Mouse (Mus musculus): Measurements from ENCODE around the gene Slc1a3. TPM values are rescaled to one million over a fixed set of nuclear protein-coding genes. Genes with fewer than 3 reads are reported as not detected.

Gene Slc1a3
- polyA plus RNA-seq, 1 experiment from 2014 or later, result 227 TPM

DNA sequence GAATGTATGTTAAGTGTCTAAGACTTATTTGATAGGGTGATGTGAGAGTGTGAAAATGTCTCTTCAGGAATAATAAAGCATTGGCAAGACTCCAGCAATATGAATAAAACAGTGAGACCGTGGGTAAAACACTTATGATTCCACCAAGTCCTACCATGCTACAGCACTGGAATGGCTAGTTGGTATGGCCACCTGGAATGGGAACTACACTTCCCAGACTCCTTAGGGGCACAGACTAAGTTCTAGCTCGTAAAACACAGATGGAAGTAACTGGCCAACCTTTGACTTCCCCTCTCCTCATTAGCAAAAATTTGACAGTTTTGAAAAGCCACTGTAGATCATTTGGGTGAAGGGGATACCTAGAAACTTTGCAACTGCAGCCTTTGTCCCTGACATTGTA is 70.7 kb downstream of the Slc1a3 start:
- H3K27me3 ChIP-seq, result no peaks in the 10 kb centered on the region
- no peak for ATAC-seq (ENCODE audit: low FRiP score, low read depth)
- H3K4me2 ChIP-seq, result no peak overlapping the region
- 70% methylated on average over 2 of the region's 2 CpGs for WGBS
- H3K27ac ChIP-seq (replicated peaks), result no peak overlapping the region
- H3K9ac ChIP-seq, result no peak overlapping the region
- no peaks in the 10 kb centered on the region for H3K4me1 ChIP-seq (replicated peaks)
- no peak overlapping the region for H3K4me3 ChIP-seq
- no peaks in the 10 kb centered on the region for H3K9me3 ChIP-seq
- H3K36me3 ChIP-seq, result no peaks in the 10 kb centered on the region

DNA sequence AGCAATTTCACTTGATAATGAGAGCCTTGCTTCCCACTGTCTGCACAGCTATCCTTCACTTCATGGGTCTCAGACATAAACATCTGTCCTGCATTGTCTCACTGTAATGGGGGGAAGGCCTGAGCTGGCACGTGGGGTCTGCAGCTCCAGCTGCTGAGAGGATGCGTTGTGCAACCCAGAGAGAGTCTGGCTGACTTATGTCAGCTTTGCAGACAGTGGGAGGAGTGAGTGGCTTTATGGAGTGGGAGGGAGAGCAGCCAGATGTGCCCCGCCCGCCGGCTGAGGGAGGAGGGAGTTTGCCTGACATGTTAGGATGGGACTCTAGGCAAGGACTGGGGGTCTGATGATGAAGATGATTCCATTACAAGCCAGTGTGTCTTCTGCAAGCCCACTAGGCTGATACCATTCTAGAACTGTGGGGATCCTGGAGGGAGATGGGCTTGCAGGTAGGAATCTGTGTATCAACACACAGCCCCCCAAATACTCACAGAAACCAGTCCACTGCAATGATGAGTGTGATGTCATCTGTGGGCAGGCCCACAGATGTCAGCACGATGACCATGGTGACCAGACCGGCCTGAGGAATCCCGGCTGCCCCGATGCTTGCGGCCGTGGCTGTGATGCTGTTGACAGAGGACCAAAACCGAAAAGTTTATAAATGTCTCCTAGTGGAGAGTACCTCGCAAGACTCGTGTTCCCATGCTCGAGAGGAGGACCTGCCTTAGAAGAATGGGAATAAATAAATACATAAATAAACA is 71.8 kb downstream of the Slc1a3 start:
- Histone ChIP-seq H3K27ac (replicated peaks) (no peak overlapping the region), H3K4me3 (no peak overlapping the region), H3K9me3 (no peaks in the 10 kb centered on the region), H3K4me2 (no peak overlapping the region), H3K9ac (no peak overlapping the region), H3K36me3 (no peaks in the 10 kb centered on the region), H3K4me1 (replicated peaks) (no peaks in the 10 kb centered on the region), H3K27me3 (no peaks in the 10 kb centered on the region)
- WGBS, result 91% methylated on average over 15 of the region's 15 CpGs
- no peak for ATAC-seq (ENCODE audit: low FRiP score, low read depth)

DNA sequence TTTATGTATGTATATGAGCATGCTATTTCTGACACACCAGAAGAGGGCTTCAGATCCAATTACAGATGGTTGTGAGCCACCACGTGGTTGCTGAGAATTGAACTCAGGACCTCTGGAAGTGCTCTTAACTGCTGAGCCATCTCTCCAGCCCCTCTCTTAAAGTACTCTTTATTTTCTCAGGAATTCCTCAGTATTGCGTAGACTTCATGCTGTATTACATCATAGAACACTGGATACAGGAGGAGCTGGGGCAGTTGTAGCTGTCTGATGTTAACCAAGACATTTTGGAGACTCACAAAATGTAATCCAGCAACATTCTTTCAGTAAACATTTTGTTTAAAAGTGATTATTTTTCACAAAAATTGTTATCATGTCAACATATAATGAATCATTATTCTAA is 73.3 kb downstream of the Slc1a3 start:
- 86% methylated on average over 2 of the region's 2 CpGs for WGBS
- ATAC-seq (ENCODE audit: low FRiP score, low read depth), result no peak
- Histone ChIP-seq H3K4me2 (no peak overlapping the region), H3K4me3 (no peak overlapping the region), H3K9me3 (no peaks in the 10 kb centered on the region), H3K27me3 (no peaks in the 10 kb centered on the region), H3K36me3 (no peaks in the 10 kb centered on the region), H3K27ac (replicated peaks) (no peak overlapping the region), H3K4me1 (replicated peaks) (no peaks in the 10 kb centered on the region), H3K9ac (no peak overlapping the region)

DNA sequence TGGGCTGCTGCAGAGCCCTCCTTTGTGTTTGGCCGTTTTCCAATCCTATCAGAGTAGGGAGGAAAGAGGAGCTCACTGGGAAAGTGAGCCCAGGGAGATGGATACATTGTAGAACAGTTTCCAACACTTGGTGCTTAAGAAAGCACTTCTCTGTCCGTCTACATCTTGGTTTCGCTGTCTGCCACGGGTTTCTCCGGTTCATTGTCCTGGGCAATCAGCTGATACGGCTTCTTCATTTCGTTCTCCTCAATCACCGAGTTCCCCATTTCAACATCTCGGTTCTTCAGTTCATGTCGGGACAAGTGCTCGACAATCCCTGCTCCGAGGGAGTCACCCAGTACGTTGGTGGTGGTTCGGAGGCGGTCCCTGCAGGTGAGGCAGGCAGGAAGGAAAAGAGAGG is 74.6 kb downstream of the Slc1a3 start:
- H3K4me1 ChIP-seq (replicated peaks), result no peaks in the 10 kb centered on the region
- no peaks in the 10 kb centered on the region for H3K9me3 ChIP-seq
- ATAC-seq (ENCODE audit: low FRiP score, low read depth), result no peak
- H3K27ac ChIP-seq (replicated peaks), result no peak overlapping the region
- no peak overlapping the region for H3K9ac ChIP-seq
- no peak overlapping the region for H3K4me2 ChIP-seq
- WGBS, result 96% methylated on average over 15 of the region's 15 CpGs
- H3K27me3 ChIP-seq, result no peaks in the 10 kb centered on the region
- no peaks in the 10 kb centered on the region for H3K36me3 ChIP-seq
- no peak overlapping the region for H3K4me3 ChIP-seq

DNA sequence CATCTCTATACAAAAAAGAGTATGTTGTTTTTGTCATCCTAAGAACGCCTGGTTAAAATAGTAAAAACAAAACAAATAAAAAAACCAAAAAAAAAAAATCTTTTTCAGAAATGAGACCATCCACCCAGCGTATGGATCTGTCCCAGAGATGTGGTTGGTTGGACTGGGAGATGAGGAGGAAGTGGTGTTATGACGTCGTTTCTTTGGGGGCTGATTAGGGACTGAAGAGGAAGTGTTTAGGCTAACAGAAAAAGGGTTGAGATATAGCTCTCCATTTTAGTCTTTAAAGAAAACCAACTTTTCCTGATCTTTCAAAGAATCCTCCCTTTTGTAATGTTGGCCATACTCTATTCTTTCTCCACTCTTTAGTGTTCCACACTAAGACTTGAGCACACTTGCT is 75.8 kb downstream of the Slc1a3 start:
- 87% methylated on average over 4 of the region's 4 CpGs for WGBS
- H3K4me1 ChIP-seq (replicated peaks), result 0 out of 2 replicates have a peak, but pooled peaks cover 5% of the 10 kb centered on the region
- H3K9ac ChIP-seq, result no peak overlapping the region
- no peak overlapping the region for H3K4me3 ChIP-seq
- H3K27ac ChIP-seq (replicated peaks), result no peak overlapping the region
- H3K9me3 ChIP-seq, result no peaks in the 10 kb centered on the region
- ATAC-seq (ENCODE audit: low FRiP score, low read depth), result no peak
- H3K4me2 ChIP-seq, result no peak overlapping the region
- no peaks in the 10 kb centered on the region for H3K36me3 ChIP-seq
- H3K27me3 ChIP-seq, result no peaks in the 10 kb centered on the region

DNA sequence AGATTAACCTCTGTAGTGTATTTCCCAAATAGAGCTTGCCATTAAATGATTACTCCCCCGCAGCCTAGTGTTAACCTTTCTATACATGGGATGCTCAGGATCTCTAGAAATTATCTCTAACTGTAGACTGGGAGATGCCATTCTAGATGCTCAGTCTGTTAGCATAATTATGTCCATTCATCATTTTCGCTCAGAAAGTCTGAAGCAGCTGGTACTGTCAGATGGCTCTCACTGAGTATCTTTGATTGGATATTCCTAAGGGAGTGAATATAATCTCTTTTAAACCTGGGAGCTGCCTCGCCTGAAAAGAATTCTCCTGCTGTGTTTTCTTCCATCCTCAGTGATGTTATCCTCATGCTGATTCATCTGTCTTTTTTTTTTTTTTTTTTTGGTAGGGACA is 76.2 kb downstream of the Slc1a3 start:
- H3K27ac ChIP-seq (replicated peaks), result no peak overlapping the region
- H3K4me1 ChIP-seq (replicated peaks), result 0 out of 2 replicates have a peak, but pooled peaks cover 9% of the 10 kb centered on the region
- no peaks in the 10 kb centered on the region for H3K9me3 ChIP-seq
- H3K4me2 ChIP-seq, result no peak overlapping the region
- no peak overlapping the region for H3K9ac ChIP-seq
- no peaks in the 10 kb centered on the region for H3K36me3 ChIP-seq
- H3K4me3 ChIP-seq, result no peak overlapping the region
- ATAC-seq (ENCODE audit: low FRiP score, low read depth), result no peak
- H3K27me3 ChIP-seq, result no peaks in the 10 kb centered on the region
- 37% methylated on average over 3 of the region's 3 CpGs for WGBS

DNA sequence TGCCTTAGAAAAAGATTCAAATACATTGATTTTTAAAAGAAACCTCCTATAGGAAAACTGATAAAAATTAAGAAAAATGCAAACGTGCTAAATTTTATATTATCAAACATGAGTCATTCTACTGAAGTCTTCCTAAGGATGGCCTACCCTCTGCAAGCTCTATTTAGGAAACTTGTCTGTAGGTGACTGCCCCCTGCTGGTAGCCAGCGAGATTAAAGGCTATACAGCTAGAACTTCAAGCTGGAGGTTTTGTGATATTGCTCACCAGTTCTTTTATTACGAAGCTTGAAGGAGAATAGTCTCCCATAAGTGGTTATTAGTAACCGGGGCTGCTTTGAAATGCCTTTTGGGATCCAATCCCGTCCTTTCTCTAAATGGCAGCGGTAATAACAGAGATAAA is 77.2 kb downstream of the Slc1a3 start:
- H3K36me3 ChIP-seq, result no peaks in the 10 kb centered on the region
- WGBS, result 59% methylated on average over 6 of the region's 6 CpGs
- H3K4me1 ChIP-seq (replicated peaks), result peaks cover 13% of the 10 kb centered on the region
- no peaks in the 10 kb centered on the region for H3K27me3 ChIP-seq
- H3K4me2 ChIP-seq, result no peak overlapping the region
- no peak for ATAC-seq (ENCODE audit: low FRiP score, low read depth)
- H3K4me3 ChIP-seq, result no peak overlapping the region
- H3K9ac ChIP-seq, result no peak overlapping the region
- H3K27ac ChIP-seq (replicated peaks), result no peak overlapping the region
- no peaks in the 10 kb centered on the region for H3K9me3 ChIP-seq

DNA sequence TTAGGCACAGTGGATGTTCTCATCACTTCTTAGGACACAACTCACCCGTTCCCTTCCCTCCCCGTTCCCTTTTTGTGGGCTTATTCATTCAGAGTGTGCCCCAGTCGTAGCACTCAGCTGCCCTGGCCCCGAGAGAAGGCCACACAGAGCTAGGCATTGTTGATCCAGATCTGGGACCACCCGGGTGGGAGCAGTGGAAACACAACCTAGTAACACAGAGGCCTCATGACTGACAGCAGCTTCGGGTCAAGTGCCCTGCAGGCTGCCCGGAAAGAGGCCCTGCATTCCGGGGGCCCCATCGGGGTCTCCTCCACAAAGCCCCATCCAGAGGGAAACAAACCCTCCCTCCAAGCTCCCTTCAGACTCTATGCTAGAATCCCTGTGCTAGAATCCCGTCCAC is 78.2 kb downstream of the Slc1a3 start:
- Histone ChIP-seq H3K27me3 (no peaks in the 10 kb centered on the region), H3K27ac (replicated peaks) (0 out of 2 replicates have a peak overlapping the region, but pooled peaks have one; percentile 25), H3K4me2 (no peak overlapping the region), H3K9me3 (no peaks in the 10 kb centered on the region), H3K4me1 (replicated peaks) (peaks cover 21% of the 10 kb centered on the region), H3K9ac (no peak overlapping the region), H3K36me3 (no peaks in the 10 kb centered on the region), H3K4me3 (no peak overlapping the region)
- no peak; the same call in 1 of the 2 replicates for ATAC-seq (ENCODE audit: low FRiP score, low read depth)
- 6% methylated on average over 10 of the region's 10 CpGs for WGBS

DNA sequence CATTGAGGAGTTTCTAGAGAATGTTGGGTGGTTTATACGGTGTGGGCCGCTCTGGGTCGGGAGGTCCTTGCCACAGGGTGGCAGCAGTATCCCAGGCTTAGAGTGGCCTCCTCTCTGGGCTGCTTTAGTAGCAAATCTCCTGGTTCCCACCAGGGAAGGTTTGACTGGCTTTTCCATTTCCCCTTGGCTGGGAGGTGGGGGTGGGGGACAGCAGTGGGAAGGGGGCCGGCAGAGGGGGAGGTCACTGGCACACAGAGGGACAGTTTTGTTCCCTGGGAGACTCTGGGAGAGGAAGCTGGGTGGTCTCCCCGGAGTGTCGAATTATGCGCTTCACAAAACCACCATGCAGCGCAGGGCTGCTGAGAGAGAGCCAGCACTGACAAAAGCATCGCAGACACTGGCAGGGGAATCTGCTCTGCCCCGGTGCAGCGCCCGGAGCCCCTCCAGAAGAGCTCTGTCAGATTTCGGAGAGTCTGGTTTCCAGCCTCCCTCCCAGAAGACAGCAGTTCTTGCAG is 81.2 kb downstream of the Slc1a3 start:
- H3K36me3 ChIP-seq, result no peaks in the 10 kb centered on the region
- H3K27ac ChIP-seq (replicated peaks), result peak overlapping the region; percentile 64
- H3K9ac ChIP-seq, result peak overlapping the region; percentile 54
- H3K9me3 ChIP-seq, result no peaks in the 10 kb centered on the region
- peaks cover 5% of the 10 kb centered on the region; the same call in 1 of the 2 replicates for H3K27me3 ChIP-seq
- H3K4me3 ChIP-seq, result peak overlapping the region; percentile 45
- H3K4me1 ChIP-seq (replicated peaks), result peaks cover 26% of the 10 kb centered on the region
- WGBS, result 0% methylated on average over 13 of the region's 13 CpGs
- ATAC-seq (ENCODE audit: low FRiP score, low read depth), result peak; percentile 95
- H3K4me2 ChIP-seq, result peak overlapping the region; percentile 88

DNA sequence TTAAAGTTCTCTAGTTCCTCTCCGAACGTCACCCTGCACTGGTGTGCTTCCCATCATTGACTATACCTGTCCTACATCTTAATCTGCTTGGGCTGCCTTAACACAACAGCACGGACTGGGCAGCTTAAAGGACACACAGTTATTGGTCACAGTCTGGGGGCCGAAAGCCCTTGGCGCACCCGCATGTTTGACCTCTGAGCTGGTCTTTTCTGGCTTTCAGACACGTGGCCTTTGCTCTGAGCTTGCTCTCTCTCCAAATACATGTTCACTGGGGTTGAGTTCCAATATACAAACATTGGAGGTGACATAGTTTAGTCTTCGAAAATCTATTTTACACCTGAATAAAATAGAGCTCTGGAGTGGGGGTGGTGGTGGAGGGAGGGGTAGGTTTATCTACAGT is 82.4 kb downstream of the Slc1a3 start:
- 69% methylated on average over 8 of the region's 8 CpGs for WGBS
- H3K4me3 ChIP-seq, result no peak overlapping the region
- H3K36me3 ChIP-seq, result no peaks in the 10 kb centered on the region
- peaks cover 5% of the 10 kb centered on the region; the same call in 1 of the 2 replicates for H3K27me3 ChIP-seq
- ATAC-seq (ENCODE audit: low FRiP score, low read depth), result no peak
- no peak overlapping the region for H3K9ac ChIP-seq
- H3K4me1 ChIP-seq (replicated peaks), result peaks cover 26% of the 10 kb centered on the region
- H3K9me3 ChIP-seq, result no peaks in the 10 kb centered on the region
- H3K4me2 ChIP-seq, result peak overlapping the region; percentile 80
- H3K27ac ChIP-seq (replicated peaks), result no peak overlapping the region

DNA sequence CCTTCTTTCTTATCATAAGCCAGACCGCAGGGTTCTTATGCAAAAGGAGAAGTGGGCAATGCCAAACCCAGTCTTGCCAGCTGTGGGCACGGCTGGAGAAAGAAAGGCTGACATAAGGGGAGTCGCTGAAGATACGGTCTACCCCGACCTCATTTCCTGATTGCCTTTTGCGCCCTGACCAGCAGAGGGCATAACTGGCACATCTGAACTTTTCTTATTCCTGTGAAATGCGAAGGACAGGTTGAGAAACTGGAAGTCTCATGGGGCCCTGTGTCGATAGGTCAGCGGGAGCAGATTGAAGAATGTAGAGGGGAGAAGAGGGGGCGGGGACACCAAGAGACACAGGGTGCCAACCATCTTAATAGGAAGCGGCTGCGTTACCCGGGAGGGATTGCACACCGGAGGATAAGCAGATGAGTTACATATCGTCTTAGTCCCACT is 83.4 kb downstream of the Slc1a3 start:
- Histone ChIP-seq H3K27me3 (peaks cover 5% of the 10 kb centered on the region; the same call in 1 of the 2 replicates), H3K9ac (peak overlapping the region; percentile 32), H3K4me2 (peak overlapping the region; percentile 80), H3K27ac (replicated peaks) (no peak overlapping the region), H3K4me3 (peak overlapping the region; percentile 38), H3K4me1 (replicated peaks) (peaks cover 26% of the 10 kb centered on the region), H3K9me3 (no peaks in the 10 kb centered on the region), H3K36me3 (no peaks in the 10 kb centered on the region)
- 3% methylated on average over 15 of the region's 15 CpGs for WGBS
- ATAC-seq (ENCODE audit: low FRiP score, low read depth), result no peak

DNA sequence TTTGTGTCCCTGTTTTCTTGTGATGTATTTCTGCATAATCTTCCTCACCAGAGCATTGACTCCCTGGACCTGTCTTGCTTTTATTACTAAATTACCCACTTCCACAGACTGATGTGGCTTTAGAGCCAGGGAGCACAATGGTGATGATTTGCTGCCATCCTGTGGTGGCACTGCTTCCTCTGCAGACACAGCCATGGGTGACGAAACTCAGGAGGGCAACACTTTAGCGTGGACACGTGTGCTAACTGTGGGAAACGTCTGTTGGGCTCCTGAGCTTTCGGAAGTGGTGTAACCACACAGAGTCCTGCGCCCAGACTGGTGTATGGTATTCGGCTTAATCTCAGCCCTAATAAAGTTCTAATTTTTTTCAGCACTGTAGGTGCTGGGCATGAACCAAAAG is 85.2 kb downstream of the Slc1a3 start:
- peaks cover 5% of the 10 kb centered on the region; the same call in 1 of the 2 replicates for H3K27me3 ChIP-seq
- peaks cover 26% of the 10 kb centered on the region for H3K4me1 ChIP-seq (replicated peaks)
- 51% methylated on average over 7 of the region's 7 CpGs for WGBS
- no peaks in the 10 kb centered on the region for H3K9me3 ChIP-seq
- peak; percentile 41; the same call in 1 of the 2 replicates for ATAC-seq (ENCODE audit: low FRiP score, low read depth)
- no peak overlapping the region for H3K4me3 ChIP-seq
- H3K36me3 ChIP-seq, result no peaks in the 10 kb centered on the region
- no peak overlapping the region for H3K9ac ChIP-seq
- no peak overlapping the region for H3K4me2 ChIP-seq
- H3K27ac ChIP-seq (replicated peaks), result no peak overlapping the region
